Mouse (Mus musculus): Measurements from ENCODE around the gene Hint3. TPM values are rescaled to one million over a fixed set of nuclear protein-coding genes. Genes with fewer than 3 reads are reported as not detected.

Hint3 gene
- polyA plus RNA-seq (2014; fragmentation: Nextera tagmentation; extraction: Ambion mirVana), result 22.8 and 23.0 TPM in 2 replicates

- Histone ChIP-seq H3K27ac (replicated peaks; ENCODE audit: low read depth, low read length) (no peak within 1 kb of the TSS), H3K9me3 (ENCODE audit: control insufficient read depth, low read length) (no peaks in the 10 kb centered on the region), H3K9ac (ENCODE audit: low read depth, low read length) (no peak within 1 kb of the TSS), H3K4me1 (ENCODE audit: control insufficient read depth, insufficient read depth, low read length) (no peaks in the 10 kb centered on the region), H3K27me3 (replicated peaks; ENCODE audit: control insufficient read depth, insufficient read depth, low read length) (no peaks in the 10 kb centered on the region), H3K36me3 (ENCODE audit: control insufficient read depth, insufficient read depth, low read length) (no peaks in the 10 kb centered on the region), H3K4me2 (ENCODE audit: low read depth, low read length) (no peak within 1 kb of the TSS), H3K4me3 (ENCODE audit: low read depth, low read length) (no peak within 1 kb of the TSS)
- 89% methylated on average over 3 of the region's 3 CpGs for WGBS
- no peak for ATAC-seq (ENCODE audit: low read depth)
- DNase-seq (ENCODE audit: low spot score), result no peak
Measured at GRCm38 (mm10) chr10:30629513-30629912, at the start of gene Hint3. TSS of gene Hint3 (minus strand) at chr10:30629632.

GRCm38 (mm10) chr10:30678051-30678450 lies 48.6 kb upstream of the Hint3 start:
- H3K4me2 ChIP-seq (ENCODE audit: low read depth, low read length), result no peak overlapping the region
- H3K9me3 ChIP-seq (ENCODE audit: control insufficient read depth, low read length), result no peaks in the 10 kb centered on the region
- H3K27ac ChIP-seq (replicated peaks; ENCODE audit: low read depth, low read length), result no peak overlapping the region
- 75% methylated on average over 2 of the region's 2 CpGs for WGBS
- no peak overlapping the region for H3K9ac ChIP-seq (ENCODE audit: low read depth, low read length)
- no peak overlapping the region for H3K4me3 ChIP-seq (ENCODE audit: low read depth, low read length)
- H3K36me3 ChIP-seq (ENCODE audit: control insufficient read depth, insufficient read depth, low read length), result no peaks in the 10 kb centered on the region
- no peak for ATAC-seq (ENCODE audit: low read depth)
- no peak for DNase-seq (ENCODE audit: low spot score)
- H3K4me1 ChIP-seq (ENCODE audit: control insufficient read depth, insufficient read depth, low read length), result no peaks in the 10 kb centered on the region
- H3K27me3 ChIP-seq (replicated peaks; ENCODE audit: control insufficient read depth, insufficient read depth, low read length), result no peaks in the 10 kb centered on the region

- ATAC-seq (ENCODE audit: low read depth) (no peak), DNase-seq (ENCODE audit: low spot score) (no peak)
- H3K4me3 ChIP-seq (ENCODE audit: low read depth, low read length), result no peak overlapping the region
- H3K27me3 ChIP-seq (replicated peaks; ENCODE audit: control insufficient read depth, insufficient read depth, low read length), result no peaks in the 10 kb centered on the region
- 0 out of 2 replicates have a peak, but pooled peaks cover 6% of the 10 kb centered on the region for H3K36me3 ChIP-seq (ENCODE audit: control insufficient read depth, insufficient read depth, low read length)
- 88% methylated on average over 3 of the region's 3 CpGs for WGBS
- H3K4me1 ChIP-seq (ENCODE audit: control insufficient read depth, insufficient read depth, low read length), result no peaks in the 10 kb centered on the region
- no peaks in the 10 kb centered on the region for H3K9me3 ChIP-seq (ENCODE audit: control insufficient read depth, low read length)
- no peak overlapping the region for H3K9ac ChIP-seq (ENCODE audit: low read depth, low read length)
- no peak overlapping the region for H3K27ac ChIP-seq (replicated peaks; ENCODE audit: low read depth, low read length)
- H3K4me2 ChIP-seq (ENCODE audit: low read depth, low read length), result no peak overlapping the region
Measured at GRCm38 (mm10) chr10:30674825-30675224, 45.4 kb upstream of the Hint3 start.

- ATAC-seq (ENCODE audit: low read depth) (no peak), DNase-seq (ENCODE audit: low spot score) (no peak)
- H3K36me3 ChIP-seq (ENCODE audit: control insufficient read depth, insufficient read depth, low read length), result peaks cover 11% of the 10 kb centered on the region; the same call in 1 of the 2 replicates
- no peaks in the 10 kb centered on the region for H3K4me1 ChIP-seq (ENCODE audit: control insufficient read depth, insufficient read depth, low read length)
- no peak overlapping the region for H3K4me3 ChIP-seq (ENCODE audit: low read depth, low read length)
- H3K27me3 ChIP-seq (replicated peaks; ENCODE audit: control insufficient read depth, insufficient read depth, low read length), result no peaks in the 10 kb centered on the region
- H3K9me3 ChIP-seq (ENCODE audit: control insufficient read depth, low read length), result no peaks in the 10 kb centered on the region
- H3K9ac ChIP-seq (ENCODE audit: low read depth, low read length), result no peak overlapping the region
- no peak overlapping the region for H3K4me2 ChIP-seq (ENCODE audit: low read depth, low read length)
- H3K27ac ChIP-seq (replicated peaks; ENCODE audit: low read depth, low read length), result no peak overlapping the region
- WGBS, result 90% methylated on average over 2 of the region's 2 CpGs
Measured at GRCm38 (mm10) chr10:30666580-30666979, 37.1 kb upstream of the Hint3 start.

GRCm38 (mm10) chr10:30660564-30661328 lies 31.3 kb upstream of the Hint3 start:
- WGBS, result 86% methylated on average over 6 of the region's 6 CpGs
- H3K27ac ChIP-seq (replicated peaks; ENCODE audit: low read depth, low read length), result no peak overlapping the region
- H3K36me3 ChIP-seq (ENCODE audit: control insufficient read depth, insufficient read depth, low read length), result peaks cover 17% of the 10 kb centered on the region; the same call in 1 of the 2 replicates
- no peak overlapping the region for H3K4me3 ChIP-seq (ENCODE audit: low read depth, low read length)
- DNase-seq (ENCODE audit: low spot score), result no peak
- no peak overlapping the region for H3K9ac ChIP-seq (ENCODE audit: low read depth, low read length)
- no peaks in the 10 kb centered on the region for H3K4me1 ChIP-seq (ENCODE audit: control insufficient read depth, insufficient read depth, low read length)
- H3K27me3 ChIP-seq (replicated peaks; ENCODE audit: control insufficient read depth, insufficient read depth, low read length), result no peaks in the 10 kb centered on the region
- no peaks in the 10 kb centered on the region for H3K9me3 ChIP-seq (ENCODE audit: control insufficient read depth, low read length)
- no peak overlapping the region for H3K4me2 ChIP-seq (ENCODE audit: low read depth, low read length)
- ATAC-seq (ENCODE audit: low read depth), result no peak

GRCm38 (mm10) chr10:30655655-30656054 lies 26.2 kb upstream of the Hint3 start:
- H3K4me1 ChIP-seq (ENCODE audit: control insufficient read depth, insufficient read depth, low read length), result no peaks in the 10 kb centered on the region
- H3K4me3 ChIP-seq (ENCODE audit: low read depth, low read length), result peak overlapping the region; percentile 32
- H3K36me3 ChIP-seq (ENCODE audit: control insufficient read depth, insufficient read depth, low read length), result peaks cover 13% of the 10 kb centered on the region; the same call in 1 of the 2 replicates
- H3K4me2 ChIP-seq (ENCODE audit: low read depth, low read length), result peak overlapping the region; percentile 53
- WGBS, result 10% methylated on average over 5 of the region's 5 CpGs
- H3K27ac ChIP-seq (replicated peaks; ENCODE audit: low read depth, low read length), result peak overlapping the region; percentile 21; the same call in 1 of the 2 replicates
- H3K27me3 ChIP-seq (replicated peaks; ENCODE audit: control insufficient read depth, insufficient read depth, low read length), result no peaks in the 10 kb centered on the region
- peak overlapping the region; percentile 58 for H3K9ac ChIP-seq (ENCODE audit: low read depth, low read length)
- ATAC-seq (ENCODE audit: low read depth) (peak; percentile 50; the same call in 1 of the 2 replicates), DNase-seq (ENCODE audit: low spot score) (peak; percentile 77)
- no peaks in the 10 kb centered on the region for H3K9me3 ChIP-seq (ENCODE audit: control insufficient read depth, low read length)

GRCm38 (mm10) chr10:30647681-30648080 lies 18.2 kb upstream of the Hint3 start:
- DNase-seq (ENCODE audit: low spot score), result no peak
- Histone ChIP-seq H3K4me2 (ENCODE audit: low read depth, low read length) (no peak overlapping the region), H3K4me1 (ENCODE audit: control insufficient read depth, insufficient read depth, low read length) (no peaks in the 10 kb centered on the region), H3K9me3 (ENCODE audit: control insufficient read depth, low read length) (no peaks in the 10 kb centered on the region), H3K9ac (ENCODE audit: low read depth, low read length) (no peak overlapping the region), H3K27me3 (replicated peaks; ENCODE audit: control insufficient read depth, insufficient read depth, low read length) (no peaks in the 10 kb centered on the region), H3K27ac (replicated peaks; ENCODE audit: low read depth, low read length) (no peak overlapping the region), H3K36me3 (ENCODE audit: control insufficient read depth, insufficient read depth, low read length) (peaks cover 16% of the 10 kb centered on the region; the same call in 1 of the 2 replicates), H3K4me3 (ENCODE audit: low read depth, low read length) (no peak overlapping the region)
- WGBS, result 62% methylated on average over 2 of the region's 2 CpGs
- ATAC-seq (ENCODE audit: low read depth), result no peak

GRCm38 (mm10) chr10:30638216-30638615 lies 8.8 kb upstream of the Hint3 start:
- no peak for ATAC-seq (ENCODE audit: low read depth)
- no peaks in the 10 kb centered on the region for H3K9me3 ChIP-seq (ENCODE audit: control insufficient read depth, low read length)
- no peak overlapping the region for H3K9ac ChIP-seq (ENCODE audit: low read depth, low read length)
- no peak overlapping the region for H3K27ac ChIP-seq (replicated peaks; ENCODE audit: low read depth, low read length)
- no peak overlapping the region for H3K4me3 ChIP-seq (ENCODE audit: low read depth, low read length)
- no peak for DNase-seq (ENCODE audit: low spot score)
- no peak overlapping the region for H3K4me2 ChIP-seq (ENCODE audit: low read depth, low read length)
- no peaks in the 10 kb centered on the region for H3K36me3 ChIP-seq (ENCODE audit: control insufficient read depth, insufficient read depth, low read length)
- no peaks in the 10 kb centered on the region for H3K4me1 ChIP-seq (ENCODE audit: control insufficient read depth, insufficient read depth, low read length)
- WGBS, result 78% methylated on average over 3 of the region's 3 CpGs
- H3K27me3 ChIP-seq (replicated peaks; ENCODE audit: control insufficient read depth, insufficient read depth, low read length), result no peaks in the 10 kb centered on the region

Measured in embryonic facial prominence, embryonic 14.5 days (tissue).